Mouse (Mus musculus) MEL-GATA-1-ER (cell line): Measurements from ENCODE around the gene Tbxas1.

Source experiments
- DNase-seq: peaks from one replicate; pipeline ENCODE4 v3.0.0-alpha.2; 2012; ENCODE audit warnings: low read depth; ENCODE audit errors: extremely low read depth

The Tbxas1 gene

GRCm38 (mm10) chr6:38875258-38876070, at the start of gene Tbxas1:
Tbxas1 (plus strand) TSS chr6:38875404.
- DNase-seq: no peak

GRCm38 (mm10) chr6:38825886-38826285, 49.3 kb upstream of the Tbxas1 start:
- DNase-seq: no peak

GRCm38 (mm10) chr6:38826857-38827256, 48.3 kb upstream of the Tbxas1 start:
- no peak for DNase-seq

GRCm38 (mm10) chr6:38827435-38827834, 47.8 kb upstream of the Tbxas1 start:
- DNase-seq: no peak

- DNase-seq: no peak
These were observed 47.0 kb upstream of the Tbxas1 start for GRCm38 (mm10) chr6:38828211-38828610.

- DNase-seq: no peak
These were observed 45.8 kb upstream of the Tbxas1 start for GRCm38 (mm10) chr6:38829452-38829851.

- DNase-seq: no peak
These were observed 41.5 kb upstream of the Tbxas1 start for GRCm38 (mm10) chr6:38833721-38834120.

GRCm38 (mm10) chr6:38834727-38835126, 40.5 kb upstream of the Tbxas1 start:
- no peak for DNase-seq

GRCm38 (mm10) chr6:38835217-38835616, 40.0 kb upstream of the Tbxas1 start:
- peak; percentile 93 for DNase-seq

- DNase-seq: no peak
These were observed 37.1 kb upstream of the Tbxas1 start for GRCm38 (mm10) chr6:38838061-38838460.

- DNase-seq: no peak
These were observed 35.3 kb upstream of the Tbxas1 start for GRCm38 (mm10) chr6:38839891-38840290.

- DNase-seq: no peak
These were observed 34.8 kb upstream of the Tbxas1 start for GRCm38 (mm10) chr6:38840380-38840779.

- no peak for DNase-seq
These were observed 34.4 kb upstream of the Tbxas1 start for GRCm38 (mm10) chr6:38840780-38841179.

GRCm38 (mm10) chr6:38841551-38841950, 33.7 kb upstream of the Tbxas1 start:
- no peak for DNase-seq

- DNase-seq: no peak
These were observed 30.1 kb upstream of the Tbxas1 start for GRCm38 (mm10) chr6:38845117-38845516.

- DNase-seq: no peak
These were observed 29.3 kb upstream of the Tbxas1 start for GRCm38 (mm10) chr6:38845876-38846275.

- no peak for DNase-seq
These were observed 28.6 kb upstream of the Tbxas1 start for GRCm38 (mm10) chr6:38846330-38847195.

GRCm38 (mm10) chr6:38847447-38847846, 27.8 kb upstream of the Tbxas1 start:
- DNase-seq: no peak

GRCm38 (mm10) chr6:38847958-38848910, 27.0 kb upstream of the Tbxas1 start:
- no peak for DNase-seq

GRCm38 (mm10) chr6:38850715-38851259, 24.4 kb upstream of the Tbxas1 start:
- DNase-seq: no peak

GRCm38 (mm10) chr6:38851740-38852139, 23.5 kb upstream of the Tbxas1 start:
- DNase-seq: peak; percentile 31
